Mouse (Mus musculus): Measurements from ENCODE around the gene Nhp2.
A peak's percentile ranks its signal among the peaks of the same experiment; 100 is the strongest.
"Not testable (repeated sequence)": the region's sequence is repeated elsewhere in the genome, so short reads cannot be mapped to it uniquely, and the experiment has no call there.

Gene Nhp2

DNA sequence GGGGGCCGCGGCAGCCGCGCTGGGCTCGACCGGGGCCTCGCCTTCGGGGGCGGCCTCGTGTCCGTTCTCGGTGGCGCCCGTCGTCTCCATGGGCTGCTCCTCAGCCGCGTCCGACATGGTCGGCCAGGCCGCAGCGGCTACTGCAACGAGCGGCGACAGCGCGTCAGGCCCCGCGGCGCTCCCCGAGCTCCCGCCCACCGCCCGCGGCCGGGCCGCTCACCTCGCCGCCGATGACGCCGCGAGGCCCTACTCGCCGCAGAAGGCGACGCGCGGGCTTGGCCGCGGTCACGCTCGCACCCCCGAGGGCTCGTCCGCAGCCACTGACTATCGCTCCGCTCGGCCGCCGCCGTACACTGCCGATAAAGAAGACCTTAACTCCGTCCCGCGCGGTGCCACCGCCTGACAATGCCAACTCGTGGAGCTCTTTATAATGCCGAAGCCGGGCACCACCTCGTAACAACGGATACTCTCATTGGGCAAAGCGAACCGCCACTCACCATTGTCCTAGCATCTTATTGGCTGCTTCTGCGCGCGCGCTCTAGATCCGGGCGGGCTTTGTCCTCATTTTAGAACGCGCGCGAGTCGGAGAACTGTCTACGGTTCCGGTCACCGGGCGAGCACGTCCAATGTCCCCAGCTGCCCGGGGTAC, 13.0 kb upstream of the Nhp2 start, which contains the start of gene Hnrnpab:
Gene Hnrnpab (minus strand): TSS at position 401 of the 649 bp plus-strand sequence.
- DNase-seq (ENCODE audit: low spot score in 2 of 2), result peak; percentile 99

DNA sequence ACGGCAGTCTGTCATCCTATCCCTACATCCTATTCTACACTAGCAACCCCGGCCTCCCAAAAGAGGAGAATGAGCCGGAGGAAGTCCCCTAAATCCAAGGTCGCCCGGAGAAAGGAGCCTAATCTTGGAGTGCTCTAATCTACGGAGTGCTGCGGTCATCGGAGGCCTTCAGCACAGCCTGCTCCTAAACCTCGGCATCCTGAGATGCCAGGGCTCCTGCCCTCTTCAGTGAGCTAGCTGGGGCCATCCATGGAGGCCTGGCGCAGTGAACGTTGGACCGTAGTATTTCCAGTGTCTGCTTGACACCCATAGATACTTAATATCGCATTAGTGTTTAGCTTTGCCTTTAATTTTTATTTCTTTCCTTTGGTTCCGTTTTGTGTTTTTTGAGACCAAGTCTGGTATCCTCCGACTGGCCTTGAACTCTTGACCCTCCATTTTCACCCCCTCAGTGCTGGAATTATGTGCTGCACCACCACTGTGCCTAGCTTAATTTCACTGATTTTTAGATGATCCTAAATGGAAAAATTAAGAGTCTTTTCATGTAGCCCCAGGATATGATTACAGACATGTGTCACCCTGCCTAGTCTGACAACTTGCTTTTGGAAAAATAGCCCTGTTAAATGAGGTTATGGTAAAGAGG, 12.3 kb upstream of the Nhp2 start:
- DNase-seq (ENCODE audit: low spot score in 2 of 2), result no peak

DNA sequence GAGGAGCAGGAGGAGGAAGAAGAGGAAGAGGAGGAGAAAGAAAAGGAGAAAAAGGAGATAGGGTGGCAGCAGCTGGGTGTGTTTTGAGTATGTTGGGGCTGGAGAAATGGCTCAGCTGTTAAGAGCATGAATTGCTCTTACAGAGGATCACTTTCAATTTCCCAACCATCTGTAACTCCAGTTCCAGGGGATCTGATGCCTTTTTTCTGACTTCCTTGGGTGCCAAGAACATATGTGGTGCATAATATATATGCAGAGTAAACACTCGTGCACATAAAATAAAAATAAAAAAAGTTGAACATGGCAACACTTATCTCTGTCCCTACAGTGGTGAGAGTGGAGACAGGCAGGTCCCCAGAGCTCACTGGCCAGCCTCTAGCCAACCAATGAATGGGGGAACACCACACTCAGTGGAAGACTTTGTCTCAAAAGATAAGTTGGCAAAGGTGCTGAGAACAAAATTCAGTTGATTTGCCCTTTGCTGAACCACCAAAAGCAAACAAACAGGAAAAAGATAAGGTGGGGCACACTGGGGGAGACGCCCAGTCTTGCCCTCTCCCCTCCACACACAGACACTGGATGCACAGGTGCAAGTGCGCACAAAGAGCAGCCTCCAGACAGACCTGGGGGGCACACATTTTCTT, 10.1 kb upstream of the Nhp2 start:
- DNase-seq (ENCODE audit: low spot score in 2 of 2), result no peak

DNA sequence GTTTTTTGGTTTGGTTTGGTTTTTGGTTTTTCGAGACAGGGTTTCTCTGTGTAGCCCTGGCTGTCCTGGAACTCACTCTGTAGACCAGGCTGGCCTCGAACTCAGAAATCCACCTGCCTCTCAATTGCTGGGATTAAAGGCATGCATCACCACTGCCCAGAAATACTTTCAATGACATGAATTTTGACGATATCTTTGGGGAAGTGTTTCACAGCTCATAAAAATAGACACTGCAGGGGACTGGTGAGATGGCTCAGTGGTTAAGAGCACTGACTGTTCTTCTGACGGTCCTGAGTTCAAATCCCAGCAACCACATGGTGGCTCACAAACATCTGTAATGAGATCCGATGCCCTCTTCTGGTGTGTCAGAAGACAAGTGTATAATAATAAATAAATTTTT, 9.6 kb upstream of the Nhp2 start:
- not testable (repeated sequence) for DNase-seq (ENCODE audit: low spot score in 2 of 2)

DNA sequence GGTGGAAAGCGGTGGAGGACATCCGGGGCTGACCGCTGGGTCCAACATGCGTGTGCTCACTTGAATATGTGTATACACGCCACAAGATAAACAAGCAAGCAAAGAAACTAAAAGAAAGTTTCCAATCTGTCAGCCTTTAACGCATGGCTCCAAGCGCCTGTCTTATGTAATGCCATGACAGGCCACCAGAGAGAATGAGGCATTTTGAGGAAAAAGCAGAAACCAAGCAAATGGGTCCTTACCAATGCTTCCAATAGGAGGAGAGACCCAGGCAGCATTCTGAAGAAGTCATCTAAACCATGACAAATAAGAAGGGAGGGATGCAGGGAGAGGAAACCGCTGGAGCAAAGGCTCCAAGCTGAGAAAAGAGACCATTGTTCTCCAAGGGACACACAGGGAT, 5.3 kb upstream of the Nhp2 start:
- DNase-seq (ENCODE audit: low spot score in 2 of 2), result no peak

DNA sequence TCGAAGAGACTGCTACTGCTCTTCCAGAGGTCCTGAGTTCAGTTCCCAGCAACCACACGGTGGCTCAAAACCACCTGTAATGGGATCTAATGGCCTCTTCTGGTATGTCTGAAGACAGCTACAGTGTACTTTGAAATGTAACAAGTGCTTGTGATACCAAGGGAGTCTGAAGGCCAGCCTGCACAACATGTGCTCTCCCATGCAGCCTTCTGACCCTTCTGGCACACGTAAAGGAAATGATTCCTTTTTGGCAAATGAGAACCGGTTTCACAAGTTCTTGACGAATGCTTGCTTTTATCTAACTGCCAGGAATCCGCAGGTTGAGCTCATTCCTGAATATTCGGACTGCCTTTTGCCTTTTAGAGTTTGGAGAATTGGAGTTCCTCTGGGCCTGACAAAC, 4.4 kb upstream of the Nhp2 start:
- no peak for DNase-seq (ENCODE audit: low spot score in 2 of 2)

DNA sequence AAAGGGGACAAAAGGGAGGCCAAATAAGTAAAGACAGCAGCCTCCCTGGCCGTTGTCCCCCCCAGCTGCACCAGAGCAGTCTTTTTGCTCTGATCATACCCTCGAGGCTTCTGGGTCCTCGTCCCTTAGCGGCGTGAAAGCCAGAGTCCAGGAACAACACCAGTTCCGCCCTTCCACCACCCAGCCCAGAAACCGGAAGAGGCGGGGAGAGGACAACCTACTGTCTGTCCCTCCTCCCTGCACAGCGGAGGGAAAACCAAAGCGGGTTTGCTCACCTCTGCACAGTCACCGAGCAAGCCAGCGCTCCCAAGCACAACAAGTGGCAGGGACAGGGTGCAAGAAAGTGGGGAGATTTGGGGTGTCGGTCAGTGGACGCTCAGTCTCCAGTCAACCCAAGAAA, 3.9 kb upstream of the Nhp2 start:
- no peak for DNase-seq (ENCODE audit: low spot score in 2 of 2)

DNA sequence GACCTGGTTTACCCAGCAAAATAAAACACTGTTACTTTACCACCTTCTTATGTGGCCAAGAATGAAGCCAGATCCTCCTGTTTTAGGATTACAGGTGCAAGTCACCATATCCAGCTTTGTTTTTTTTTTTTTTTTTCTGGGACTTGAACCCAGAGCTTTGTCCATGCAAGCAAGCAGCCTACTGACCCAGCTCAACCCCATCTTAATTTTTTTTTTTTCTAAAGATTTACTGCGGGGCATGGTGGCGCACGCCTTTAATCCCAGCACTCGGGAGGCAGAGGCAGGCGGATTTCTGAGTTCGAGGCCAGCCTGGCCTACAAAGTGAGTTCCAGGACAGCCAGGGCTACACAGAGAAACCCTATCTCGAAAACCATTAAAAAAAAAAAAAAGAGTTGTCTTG, 3.4 kb upstream of the Nhp2 start:
- DNase-seq (ENCODE audit: low spot score in 2 of 2), result not testable (repeated sequence)

DNA sequence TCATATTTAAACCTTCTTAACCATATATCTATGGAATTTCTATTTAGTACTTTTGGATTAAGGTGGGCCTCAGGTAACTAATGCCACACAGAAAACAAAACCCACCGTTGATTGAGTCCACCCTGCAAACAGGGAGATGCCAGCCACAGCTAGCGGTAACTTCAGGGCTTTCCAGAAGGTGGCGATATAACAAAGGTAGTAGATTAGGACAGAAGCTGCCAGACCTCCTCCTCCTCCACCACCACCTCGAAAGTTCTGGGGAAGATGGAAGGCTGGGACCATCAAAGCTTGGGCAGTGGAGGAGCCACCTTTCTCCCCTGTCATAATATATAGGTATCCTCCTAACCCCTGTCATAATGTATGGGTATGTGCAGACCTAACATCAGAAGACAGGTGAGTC, 1.8 kb upstream of the Nhp2 start:
- DNase-seq (ENCODE audit: low spot score in 2 of 2), result peak; percentile 75 to 83

DNA sequence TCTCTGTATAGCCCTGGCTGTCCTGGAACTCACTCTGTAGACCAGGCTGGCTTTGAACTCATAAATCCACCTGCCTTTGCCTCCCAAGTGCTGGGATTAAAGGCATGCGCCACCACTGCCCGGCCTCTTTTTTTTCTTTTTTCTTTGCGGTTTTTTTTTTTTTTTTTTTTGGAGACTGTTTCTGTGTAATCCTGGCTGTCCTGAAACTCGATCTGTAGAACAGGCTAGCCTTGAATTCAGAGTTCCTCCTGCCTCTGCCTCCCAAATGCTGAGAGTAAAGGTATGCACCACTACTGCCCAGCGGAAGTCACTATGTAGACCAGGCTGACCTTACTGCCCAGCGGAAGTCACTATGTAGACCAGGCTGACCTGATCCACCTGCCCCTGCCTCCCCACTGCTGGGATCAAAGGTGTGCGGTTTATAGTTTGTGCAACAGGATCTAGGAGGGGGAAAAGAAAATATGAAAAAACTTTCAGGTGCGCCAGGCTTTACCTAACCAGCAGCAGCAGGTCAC, 584 bp upstream of the Nhp2 start:
- no peak for DNase-seq (ENCODE audit: low spot score in 2 of 2)

DNA sequence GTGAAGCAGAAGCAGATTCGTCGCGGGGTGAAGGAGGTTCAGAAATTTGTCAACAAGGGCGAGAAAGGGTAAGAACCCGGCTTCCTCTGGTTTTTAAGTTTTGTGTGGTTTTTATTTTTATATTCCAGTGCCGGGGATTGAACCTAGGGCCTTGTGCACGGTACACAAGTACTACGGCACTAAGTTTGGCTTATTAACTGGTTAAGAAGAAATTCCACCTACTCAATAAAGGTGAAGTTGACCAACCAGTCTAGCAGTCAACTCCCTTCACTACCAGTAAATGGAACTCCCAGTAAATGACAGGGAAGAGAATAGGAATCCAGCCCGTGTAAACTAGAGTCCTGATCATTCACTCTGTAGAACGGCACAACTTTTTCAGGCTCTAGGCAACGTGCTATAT, 549 bp downstream of the Nhp2 start:
- no peak for DNase-seq (ENCODE audit: low spot score in 2 of 2)

DNA sequence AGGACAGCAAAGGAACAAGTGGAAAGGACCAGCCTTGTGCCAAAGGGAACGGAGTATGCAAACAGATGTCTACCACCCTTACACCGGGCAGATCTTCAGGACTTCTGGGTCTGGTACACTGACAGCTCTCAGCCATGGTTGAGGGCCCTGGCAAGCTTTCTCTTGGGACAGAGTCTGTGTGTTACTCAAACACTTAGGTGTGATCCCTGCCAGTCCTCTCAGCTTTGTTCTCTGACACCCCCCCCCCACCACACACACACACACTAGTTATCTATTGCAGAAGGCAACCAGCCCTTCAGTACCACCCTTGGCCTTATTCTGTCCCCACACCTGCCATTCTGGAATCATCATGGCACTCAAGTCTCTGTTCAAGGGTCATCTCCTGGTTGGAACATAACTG, 2.2 kb downstream of the Nhp2 start:
- no peak for DNase-seq (ENCODE audit: low spot score in 2 of 2)

DNA sequence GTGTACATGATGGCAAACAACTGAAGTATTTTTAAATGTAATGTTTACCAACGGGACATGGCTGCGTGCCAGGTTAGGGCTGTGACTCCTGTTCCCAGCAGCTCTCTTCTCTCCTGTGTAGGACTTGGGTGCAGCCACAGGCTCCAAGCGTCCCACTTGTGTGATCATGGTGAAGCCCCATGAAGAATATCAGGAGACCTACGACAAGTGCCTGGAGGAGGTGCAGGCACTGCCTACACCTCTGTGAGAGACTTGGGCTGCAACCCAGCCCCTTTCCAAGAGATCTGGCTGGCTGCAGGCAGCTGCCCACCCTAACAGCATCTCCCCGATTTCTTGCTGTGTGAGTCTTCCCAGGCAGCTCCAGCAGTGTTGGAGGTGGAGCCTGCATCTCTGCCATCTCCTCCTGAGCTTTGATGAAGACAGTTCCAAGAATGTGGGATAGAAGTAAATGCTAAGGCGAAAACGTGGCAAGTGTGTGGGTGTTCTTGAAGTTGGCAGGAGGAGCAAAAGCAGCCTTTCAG, 3.5 kb downstream of the Nhp2 start:
- peak; percentile 82 for DNase-seq (ENCODE audit: low spot score in 2 of 2)

DNA sequence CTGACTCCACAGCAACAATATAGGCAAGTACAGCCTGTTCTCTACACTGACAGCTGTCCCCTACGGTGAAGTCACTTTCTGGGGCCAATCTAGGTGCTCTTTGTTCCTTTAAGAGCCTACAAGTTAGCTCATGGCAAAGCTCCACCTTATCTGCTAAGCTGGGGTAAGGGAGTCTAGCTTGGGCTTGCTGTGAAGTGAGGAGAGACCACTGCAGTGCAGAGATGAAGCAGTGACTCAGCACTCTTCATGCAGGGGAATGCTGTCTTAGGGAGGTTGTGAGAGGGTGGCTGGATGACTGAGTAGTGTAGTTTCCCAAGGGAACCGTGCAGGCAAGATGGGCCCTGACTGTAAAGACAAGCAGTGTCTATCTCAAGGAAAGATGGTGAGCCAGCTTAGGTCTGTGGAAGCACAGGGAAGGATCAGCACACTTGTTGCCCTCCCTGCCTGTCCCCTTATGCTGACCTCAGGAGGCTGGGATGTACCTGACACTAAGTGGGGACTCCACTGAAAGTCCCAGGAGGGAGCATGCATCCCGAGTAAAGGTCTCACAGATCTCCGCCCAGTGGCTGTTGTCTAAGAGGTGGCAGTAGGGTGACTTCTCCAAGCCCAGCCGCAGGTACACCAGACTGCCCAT, 5.8 kb downstream of the Nhp2 start:
- no peak for DNase-seq (ENCODE audit: low spot score in 2 of 2)

DNA sequence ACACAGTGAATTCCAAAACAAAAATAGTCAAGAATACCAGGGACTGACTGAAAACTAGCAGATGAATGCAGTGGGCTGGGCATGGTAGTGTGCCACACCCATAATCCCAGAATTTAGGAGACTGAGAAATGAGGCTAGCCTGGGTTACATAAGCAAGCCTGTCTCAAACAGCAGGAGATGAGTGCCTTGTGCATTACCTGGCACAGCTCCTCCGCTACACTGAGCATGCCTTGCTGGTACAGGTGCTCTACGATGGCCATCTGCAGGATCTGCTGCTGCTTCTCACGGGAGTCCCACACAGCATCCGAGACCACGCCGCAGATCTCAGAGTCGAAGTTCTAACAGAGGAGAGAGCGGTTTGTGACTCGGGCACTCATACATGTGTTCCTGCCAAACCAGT, 7.9 kb downstream of the Nhp2 start:
- DNase-seq (ENCODE audit: low spot score in 2 of 2), result no peak

DNA sequence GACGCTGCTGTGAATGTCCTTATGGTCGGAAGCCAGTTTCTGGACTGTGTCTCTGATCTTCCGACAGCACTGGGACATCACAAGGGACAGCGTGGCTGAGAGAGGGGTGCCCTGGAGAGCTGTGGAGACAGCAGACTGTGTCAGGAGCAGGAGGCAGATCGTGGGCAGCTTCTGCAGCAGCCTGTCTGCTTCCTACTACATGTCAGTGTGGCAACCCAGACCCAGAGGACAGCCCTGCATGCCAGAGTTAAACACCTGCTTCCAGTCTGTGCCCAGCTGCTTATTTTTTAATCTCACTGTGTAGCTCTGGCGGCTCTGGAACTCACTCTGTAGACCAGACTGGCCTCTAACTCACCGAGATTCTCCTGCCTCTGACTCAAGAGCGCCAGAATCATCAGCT, 8.4 kb downstream of the Nhp2 start:
- no peak for DNase-seq (ENCODE audit: low spot score in 2 of 2)

DNA sequence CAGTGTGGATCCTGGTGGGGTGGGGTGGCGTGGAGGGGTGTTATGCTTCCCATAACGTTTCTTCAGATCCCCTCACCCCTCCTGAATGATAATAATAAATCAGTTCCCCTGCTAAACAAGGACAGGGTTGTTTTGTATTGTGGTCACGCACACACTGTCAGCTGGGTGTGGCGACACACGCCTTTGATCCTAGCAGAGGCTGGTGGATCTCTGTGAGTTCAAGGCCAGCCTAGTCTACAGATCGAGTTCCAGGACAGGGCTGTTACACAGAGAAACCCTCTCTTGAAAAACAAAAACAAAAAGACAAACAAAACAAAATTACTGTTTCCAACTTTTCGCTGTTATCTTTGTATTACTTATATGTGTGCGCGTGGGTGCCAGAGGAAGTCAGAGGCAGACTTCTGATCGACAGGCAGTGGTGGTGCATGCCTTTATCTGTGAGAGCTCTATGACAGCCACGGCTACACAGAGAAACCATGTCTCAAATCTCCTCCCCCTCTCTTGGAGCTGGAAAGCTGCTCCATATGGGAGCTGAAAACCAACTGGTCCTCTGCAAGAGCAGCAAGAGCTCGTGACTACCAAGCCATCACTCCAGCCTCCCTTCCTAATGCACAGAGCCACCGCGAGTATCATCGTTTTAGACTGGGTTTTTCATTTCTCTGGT, 10.2 kb downstream of the Nhp2 start:
- DNase-seq (ENCODE audit: low spot score in 2 of 2), result peak in 1 of 2 experiments; percentile 59

DNA sequence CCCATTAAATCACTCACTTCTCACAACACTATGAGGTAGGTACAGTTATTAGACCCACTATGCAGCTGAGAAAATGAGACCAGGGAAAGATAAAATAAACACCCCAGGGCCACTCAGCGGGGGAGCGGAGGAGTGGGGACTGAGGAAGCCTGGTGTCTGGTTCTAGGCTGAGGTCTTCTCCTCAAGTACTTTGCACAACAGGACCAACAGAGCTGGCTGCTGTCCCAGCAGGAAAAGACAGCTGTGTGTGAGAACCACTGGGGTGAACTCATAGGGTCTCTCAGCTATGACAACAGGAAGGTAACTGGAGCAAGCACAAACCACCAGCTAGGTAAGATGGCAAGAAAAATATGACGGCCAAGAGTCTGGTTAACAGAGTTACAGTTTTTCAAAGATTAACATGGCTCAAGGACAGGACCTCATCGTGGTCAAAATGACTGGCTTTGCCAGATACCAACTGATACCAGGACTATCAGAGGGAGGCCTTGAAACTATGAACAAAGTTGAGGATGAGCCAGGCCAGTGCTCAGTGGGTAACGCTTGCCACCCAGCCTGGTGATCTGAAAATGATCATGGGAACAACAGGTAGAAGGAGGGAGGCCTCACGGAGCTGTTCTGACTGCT, 12.7 kb downstream of the Nhp2 start:
- no peak for DNase-seq (ENCODE audit: low spot score in 2 of 2)

DNA sequence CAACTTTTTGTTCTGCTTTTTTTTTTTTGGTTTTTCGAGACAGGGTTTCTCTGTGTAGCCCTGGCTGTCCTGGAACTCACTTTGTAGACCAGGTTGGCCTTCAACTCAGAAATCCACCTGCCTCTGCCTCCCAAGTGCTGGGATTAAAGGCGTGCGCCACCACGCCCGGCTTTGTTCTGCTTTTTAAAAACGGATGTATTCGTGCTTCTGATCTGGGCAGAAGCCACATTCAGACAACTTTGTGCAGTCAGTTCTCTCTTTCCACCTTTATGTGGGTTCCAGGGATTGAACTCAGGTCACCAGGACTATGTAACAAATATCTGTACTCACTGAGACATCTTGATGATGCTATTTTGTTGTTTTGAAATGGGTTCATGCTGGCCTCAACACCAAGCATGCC, 13.7 kb downstream of the Nhp2 start:
- not testable (repeated sequence) for DNase-seq (ENCODE audit: low spot score in 2 of 2)

DNA sequence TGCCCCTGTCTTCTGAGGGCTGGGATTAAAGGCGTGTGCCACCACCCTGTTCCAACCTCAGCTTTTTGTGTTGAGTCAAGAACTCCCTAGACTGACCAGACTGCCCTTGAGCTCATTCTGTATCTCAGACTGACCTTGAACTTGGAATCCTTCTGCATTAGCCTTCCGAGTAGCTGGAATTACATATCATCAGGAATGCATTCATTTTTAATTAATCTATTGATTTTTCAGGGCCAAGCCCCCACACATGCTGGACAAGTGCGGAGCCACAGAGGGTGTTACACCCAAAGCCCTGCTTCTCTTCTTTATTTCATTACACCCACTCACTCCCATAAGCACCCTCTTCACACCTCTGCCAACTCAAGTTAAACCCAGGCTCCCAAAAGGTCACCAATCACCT, 14.2 kb downstream of the Nhp2 start:
- DNase-seq (ENCODE audit: low spot score in 2 of 2), result no peak

DNA sequence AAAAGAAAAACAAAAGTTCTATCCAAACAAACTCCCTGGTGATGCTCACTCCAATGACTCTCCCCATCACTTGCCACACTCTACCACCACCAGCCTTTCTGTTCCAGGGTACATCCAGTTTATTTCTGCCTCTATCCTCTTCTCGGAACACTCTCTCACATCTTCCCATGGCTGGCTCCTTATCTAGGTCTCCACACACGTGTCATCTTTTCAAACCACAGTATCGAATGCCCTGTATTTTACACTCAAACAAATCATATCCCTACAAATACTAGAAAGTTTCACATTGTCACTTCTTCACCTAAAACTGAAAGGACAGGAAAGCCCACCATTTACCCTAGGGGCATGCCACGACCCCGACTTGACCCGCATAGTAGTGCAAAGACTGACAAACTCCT, 15.6 kb downstream of the Nhp2 start:
- DNase-seq (ENCODE audit: low spot score in 2 of 2), result no peak

All from right cerebral cortex, adult 2 months (tissue).